Mouse (Mus musculus) thymus, adult 2 months (tissue): ENCODE measurements around the gene Osbp2.

Experiments used
- CTCF ChIP-seq: fragments of 200-500 bp; IDR thresholded peaks from 2 replicates; pipeline ENCODE4 v1.5.1; 2012; ENCODE audit warnings: mild to moderate bottlenecking, control low read depth, low read length, moderate library complexity, borderline replicate concordance; ENCODE audit not compliant: control insufficient read depth, poor library complexity, insufficient read depth; ENCODE audit errors: extremely low read depth
- POLR2A ChIP-seq: fragments of 200-500 bp; IDR thresholded peaks from 2 replicates; pipeline ENCODE4 v1.6.1; 2012; ENCODE audit warnings: mild to moderate bottlenecking, low read length, control low read depth, moderate library complexity; ENCODE audit not compliant: control insufficient read depth, poor library complexity, insufficient read depth; ENCODE audit errors: extremely low read depth

GRCm38 (mm10) chr11:3707057-3707456 is 156.6 kb downstream of the Osbp2 start:
- TF ChIP-seq POLR2A (no peak), CTCF (no peak)
